7 mouse cellular contexts compared by ENCODE assay signal in the genomic region with DNA sequence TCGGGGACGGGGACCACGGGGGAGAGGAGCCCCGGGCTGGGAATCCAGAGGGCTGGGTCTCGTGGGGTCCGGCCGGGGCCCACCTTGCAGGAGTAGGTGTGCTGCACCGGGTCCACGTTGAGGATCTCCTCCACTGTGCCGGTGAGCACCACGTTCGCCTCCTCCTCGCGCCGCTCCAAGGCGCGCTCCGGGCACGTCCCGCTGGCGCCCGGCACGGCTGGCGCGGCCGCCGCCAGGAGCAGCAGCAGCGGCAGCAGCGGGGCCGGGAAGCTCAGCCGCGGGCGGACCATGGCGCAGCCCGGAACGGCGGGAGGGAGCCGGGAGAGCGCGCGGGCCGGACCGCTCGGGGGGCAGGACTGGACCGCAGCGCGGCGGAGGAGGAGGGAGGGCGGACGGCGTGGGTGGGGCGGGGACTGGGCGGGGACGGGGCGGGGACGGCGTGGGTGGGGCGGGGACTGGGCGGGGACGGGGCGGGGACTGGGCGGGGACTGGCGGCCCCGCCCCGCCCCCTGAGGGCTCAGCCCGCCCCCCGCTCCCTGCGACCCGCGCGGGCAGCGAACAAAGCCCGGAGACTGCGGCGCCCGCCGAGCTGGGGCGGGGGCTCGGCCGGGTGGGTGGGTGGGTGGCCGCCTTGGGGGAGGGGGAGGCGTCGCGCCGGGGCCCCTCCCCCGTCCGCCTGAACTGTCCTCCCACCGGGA. TPM values are rescaled to one million over a fixed set of nuclear protein-coding genes. Genes with fewer than 3 reads are reported as not detected.
DNase-seq lines count a peak whose midpoint lies in the region; ATAC-seq lines count a peak whose summit lies in the region.

A gene (minus strand): TSS at position 358 of the 698 bp plus-strand sequence.

- H3K9ac ChIP-seq in intestine, embryonic 16.5 days (ENCODE audit: low read depth, low read length): peak within 1 kb of the TSS; percentile 89
- peak within 1 kb of the TSS; percentile 70 for H3K9ac ChIP-seq in limb, embryonic 11.5 days (ENCODE audit: low read length)
- peak within 1 kb of the TSS; percentile 85 for H3K9ac ChIP-seq in midbrain, embryonic 12.5 days (replicated peaks)

- DNase-seq in adrenal gland, adult 18-20 months (ENCODE audit: low spot score in 2 of 2): peak; percentile 74 to 77
- DNase-seq in cerebellum, postnatal 14 days: peak; percentile 78
- peak; percentile 76 for DNase-seq in limb, embryonic 11.5 days (ENCODE audit: low spot score)
- DNase-seq in spleen, postnatal 10 days (ENCODE audit: low spot score in 2 of 2): peak; percentile 69 to 75

- H3K9me3 ChIP-seq in intestine, embryonic 16.5 days (ENCODE audit: control insufficient read depth, low read length): no peaks in the 10 kb centered on the region
- H3K9me3 ChIP-seq in limb, embryonic 11.5 days (ENCODE audit: control insufficient read depth, low read length): no peaks in the 10 kb centered on the region
- H3K9me3 ChIP-seq in midbrain, embryonic 12.5 days: no peaks in the 10 kb centered on the region

- ATAC-seq in granulocyte monocyte progenitor cell, adult 5-6 weeks (replicated peaks; ENCODE audit: poor library complexity, severe bottlenecking): peak; percentile 61
- ATAC-seq in intestine, embryonic 16.5 days: peak; percentile 80
- ATAC-seq in limb, embryonic 11.5 days (ENCODE audit: insufficient number of reproducible peaks, low FRiP score, low TSS enrichment, low read depth): peak; percentile 85
- peak; percentile 73 for ATAC-seq in midbrain, embryonic 12.5 days (ENCODE audit: low FRiP score, low read depth)

- H3K4me3 ChIP-seq in intestine, embryonic 16.5 days (ENCODE audit: low read length): peak within 1 kb of the TSS; percentile 93
- peak within 1 kb of the TSS; percentile 82 for H3K4me3 ChIP-seq in limb, embryonic 11.5 days (ENCODE audit: low read depth, low read length)
- H3K4me3 ChIP-seq in midbrain, embryonic 12.5 days: peak within 1 kb of the TSS; percentile 75

- H3K27me3 ChIP-seq in intestine, embryonic 16.5 days (replicated peaks; ENCODE audit: control insufficient read depth, insufficient read depth, low read length): no peaks in the 10 kb centered on the region
- no peaks in the 10 kb centered on the region for H3K27me3 ChIP-seq in limb, embryonic 11.5 days (ENCODE audit: control insufficient read depth, insufficient read depth, low read length)
- H3K27me3 ChIP-seq in midbrain, embryonic 12.5 days: peaks cover under 1% of the 10 kb centered on the region

- H3K4me2 ChIP-seq in intestine, embryonic 16.5 days (ENCODE audit: low read depth, low read length): peak within 1 kb of the TSS; percentile 86
- peak within 1 kb of the TSS; percentile 87 for H3K4me2 ChIP-seq in limb, embryonic 11.5 days (ENCODE audit: low read depth, severe bottlenecking)
- H3K4me2 ChIP-seq in midbrain, embryonic 12.5 days (replicated peaks): peak within 1 kb of the TSS; percentile 86

- peak within 1 kb of the TSS; percentile 90 for H3K27ac ChIP-seq in intestine, embryonic 16.5 days (ENCODE audit: low read length)
- H3K27ac ChIP-seq in limb, embryonic 11.5 days (replicated peaks; ENCODE audit: low read depth, low read length): peak within 1 kb of the TSS; percentile 97
- H3K27ac ChIP-seq in midbrain, embryonic 12.5 days (replicated peaks): peak within 1 kb of the TSS; percentile 96

- H3K4me1 ChIP-seq in intestine, embryonic 16.5 days (ENCODE audit: control insufficient read depth, insufficient read depth, low read length): peaks cover 39% of the 10 kb centered on the region
- peaks cover 26% of the 10 kb centered on the region for H3K4me1 ChIP-seq in limb, embryonic 11.5 days (ENCODE audit: control insufficient read depth, insufficient read depth, low read length)
- peaks cover 45% of the 10 kb centered on the region for H3K4me1 ChIP-seq in midbrain, embryonic 12.5 days

- no peaks in the 10 kb centered on the region for H3K36me3 ChIP-seq in intestine, embryonic 16.5 days (ENCODE audit: control insufficient read depth, insufficient read depth, low read length)
- peaks cover 5% of the 10 kb centered on the region; the same call in 1 of the 2 replicates for H3K36me3 ChIP-seq in limb, embryonic 11.5 days (ENCODE audit: control insufficient read depth, insufficient read depth, low read length)
- peaks cover 27% of the 10 kb centered on the region for H3K36me3 ChIP-seq in midbrain, embryonic 12.5 days

- 0% methylated on average over 18 of the region's 88 CpGs for WGBS in intestine, embryonic 16.5 days
- 2% methylated on average over 18 of the region's 88 CpGs for WGBS in limb, embryonic 11.5 days
- under 1% methylated on average over 31 of the region's 88 CpGs for WGBS in midbrain, embryonic 12.5 days

RNA-seq across cellular contexts. Expression of the gene that starts here (rescaled TPM):
- total RNA-seq in adrenal gland, adult 18-20 months (2021): 10 to 100 TPM; 27.8 to 29.7 TPM
- 1.1 and 8.9 TPM in 2 replicates for total RNA-seq in granulocyte monocyte progenitor cell, adult 5-6 weeks (2014; fragmentation: Nextera tagmentation)
- 1.2 and 2.1 TPM in 2 replicates for total RNA-seq in granulocyte monocyte progenitor cell, adult 5-6 weeks (2017)
- polyA plus RNA-seq in intestine, embryonic 16.5 days (2015; fragmentation: Nextera tagmentation; extraction: Ambion mirVana): 35.9 and 38.0 TPM in 2 replicates
- polyA plus RNA-seq in limb, embryonic 11.5 days (2014; fragmentation: Nextera tagmentation; extraction: Ambion mirVana): 38.6 and 41.5 TPM in 2 replicates
- polyA plus RNA-seq in midbrain, embryonic 12.5 days (2016; fragmentation: Nextera tagmentation; extraction: Ambion mirVana): 155 and 160 TPM in 2 replicates

Comparison
In these comparisons a context has a peak if more than half of its experiments do, and no peak if none do; other contexts are left out.
1. Peak in every context shown above with its lines: DNase-seq, ATAC-seq, H3K4me3 ChIP-seq and H3K27ac ChIP-seq.